Mouse (Mus musculus) heart, adult 2 months (tissue): ENCODE measurements around the gene Clstn2. TPM values are rescaled to one million over a fixed set of nuclear protein-coding genes. Genes with fewer than 3 reads are reported as not detected.

Experiments
- DNase-seq, 2 experiments: peaks; one replicate each; pipeline ENCODE4 v3.0.0; 2021
- H3K27ac ChIP-seq: fragments of 200-600 bp; 2 replicates; pipeline ENCODE4 v1.8.1; 2022
- H3K27me3 ChIP-seq: fragments of 200-500 bp; 2 replicates; pipeline ENCODE4 v1.6.1; 2012; ENCODE audit warnings: mild to moderate bottlenecking, low read length, inconsistent platforms, mixed read lengths; ENCODE audit not compliant: control insufficient read depth, insufficient read depth
- H3K36me3 ChIP-seq: fragments of 200-500 bp; 2 replicates; pipeline ENCODE4 v1.6.1; 2012; ENCODE audit warnings: low read length, inconsistent platforms; ENCODE audit not compliant: control insufficient read depth, insufficient read depth
- H3K4me1 ChIP-seq: fragments of 200-500 bp; 2 replicates; pipeline ENCODE4 v1.6.1; 2011; ENCODE audit warnings: low read length; ENCODE audit not compliant: control insufficient read depth, insufficient read depth
- H3K4me3 ChIP-seq: fragments of 200-600 bp; 2 replicates; pipeline ENCODE4 v1.8.1; 2022
- H3K79me2 ChIP-seq: fragments of 200-500 bp; replicated peaks from 2 replicates; pipeline ENCODE4 v1.6.1; 2012; ENCODE audit warnings: mild to moderate bottlenecking, inconsistent platforms, low read length, moderate library complexity, mixed read lengths; ENCODE audit not compliant: control insufficient read depth, insufficient read depth
- H3K9ac ChIP-seq: fragments of 200-500 bp; 2 replicates; pipeline ENCODE4 v1.6.1; 2012; ENCODE audit warnings: low read depth, mild to moderate bottlenecking, control low read depth, inconsistent platforms, low read length, mixed read lengths
- CTCF ChIP-seq: fragments of 200-600 bp; IDR thresholded peaks from 2 replicates; pipeline ENCODE4 v1.8.1; 2022; ENCODE audit warnings: antibody characterized with exemption, mild to moderate bottlenecking, moderate library complexity
- EP300 ChIP-seq: fragments of 200-500 bp; IDR thresholded peaks from 2 replicates; pipeline ENCODE4 v1.6.1; 2011; ENCODE audit warnings: low read depth, low read length, control low read depth; ENCODE audit not compliant: insufficient read depth
- POLR2A ChIP-seq: fragments of 200-500 bp; IDR thresholded peaks from 2 replicates; pipeline ENCODE4 v1.6.1; 2011; ENCODE audit warnings: mild to moderate bottlenecking, low read depth, low read length, control low read depth; ENCODE audit not compliant: insufficient read depth
- WGBS: fragments of 180-500 bp; shearing (Covaris S2); methylation state at CpG from one replicate; pipeline ENCODE4 v1.1.7; 2018; 5-methylcytosine and 5-hydroxymethylcytosine counted together
- intact Hi-C: fragments of 180-260 bp; cut with DNase I; formaldehyde crosslinking; loops from one replicate; pipeline ENCODE4 v1.15.1; 2025
- polyA plus RNA-seq: library from polyadenylated mRNA; depleted of rRNA; stranded (reverse); fragments of >200 nt; gene quantifications from 2 replicates; pipeline ENCODE4 v1.2.3, GENCODE M21; 2012
- total RNA-seq, 2 experiments: library from RNA; stranded (reverse); gene quantifications; 2 replicates each; pipeline ENCODE4 v1.2.3; 2021

Clstn2 gene
- total and polyA plus RNA-seq, 3 experiments, result 0.29 to 0.39 (median 0.37) TPM

DNA sequence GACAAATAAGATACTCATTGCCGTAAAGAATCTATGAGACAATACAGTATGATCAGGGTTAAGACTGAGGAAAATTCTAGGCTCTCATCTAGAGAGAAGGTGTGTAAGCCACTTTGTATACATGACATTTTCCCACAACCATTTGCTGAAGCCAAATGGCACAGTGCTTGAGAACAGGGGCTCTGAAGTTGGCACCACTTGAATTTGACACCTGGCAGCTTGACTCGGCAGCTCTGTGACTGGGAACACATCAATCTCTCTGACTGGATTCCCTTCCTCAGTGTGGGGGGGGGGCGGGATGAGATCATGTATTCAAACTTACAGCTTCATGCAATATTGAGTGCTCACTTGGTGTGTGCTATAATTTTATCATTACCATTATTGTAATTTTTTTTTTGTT is 499.7 kb downstream of the Clstn2 start:
- 87% methylated on average over 3 of the region's 3 CpGs for WGBS
- H3K4me3 ChIP-seq, result no peak overlapping the region
- no peak overlapping the region for H3K9ac ChIP-seq
- H3K4me1 ChIP-seq, result no peaks in the 10 kb centered on the region
- no peak overlapping the region for H3K27ac ChIP-seq
- no peak for TF ChIP-seq CTCF
- intact Hi-C loops, result no loop called here
- H3K36me3 ChIP-seq, result no peaks in the 10 kb centered on the region
- H3K27me3 ChIP-seq, result no peaks in the 10 kb centered on the region
- DNase-seq, result no peak
- no peaks in the 10 kb centered on the region for H3K79me2 ChIP-seq

GRCm38 (mm10) chr9:97532536-97532935 is 500.4 kb downstream of the Clstn2 start:
- Histone ChIP-seq H3K4me1 (no peaks in the 10 kb centered on the region; the same call in 1 of the 2 replicates), H3K36me3 (no peaks in the 10 kb centered on the region), H3K79me2 (no peaks in the 10 kb centered on the region), H3K9ac (no peak overlapping the region), H3K4me3 (no peak overlapping the region), H3K27me3 (no peaks in the 10 kb centered on the region), H3K27ac (no peak overlapping the region)
- no peak for DNase-seq
- TF ChIP-seq POLR2A (no peak), EP300 (no peak), CTCF (no peak)
- intact Hi-C loops, result no loop called here
- WGBS, result 88% methylated on average over 13 of the region's 13 CpGs

GRCm38 (mm10) chr9:97527926-97528325 is 505.1 kb downstream of the Clstn2 start:
- TF ChIP-seq CTCF, result no peak
- TF ChIP-seq POLR2A, result no peak
- TF ChIP-seq EP300, result no peak
- H3K79me2 ChIP-seq, result no peaks in the 10 kb centered on the region
- no peak overlapping the region for H3K27ac ChIP-seq
- no peaks in the 10 kb centered on the region for H3K27me3 ChIP-seq
- H3K4me1 ChIP-seq, result no peaks in the 10 kb centered on the region; the same call in 1 of the 2 replicates
- intact Hi-C loops, result no loop called here
- H3K36me3 ChIP-seq, result no peaks in the 10 kb centered on the region
- no peak overlapping the region for H3K4me3 ChIP-seq
- 71% methylated on average over 1 of the region's 1 CpGs for WGBS
- no peak overlapping the region for H3K9ac ChIP-seq
- no peak for DNase-seq

DNA sequence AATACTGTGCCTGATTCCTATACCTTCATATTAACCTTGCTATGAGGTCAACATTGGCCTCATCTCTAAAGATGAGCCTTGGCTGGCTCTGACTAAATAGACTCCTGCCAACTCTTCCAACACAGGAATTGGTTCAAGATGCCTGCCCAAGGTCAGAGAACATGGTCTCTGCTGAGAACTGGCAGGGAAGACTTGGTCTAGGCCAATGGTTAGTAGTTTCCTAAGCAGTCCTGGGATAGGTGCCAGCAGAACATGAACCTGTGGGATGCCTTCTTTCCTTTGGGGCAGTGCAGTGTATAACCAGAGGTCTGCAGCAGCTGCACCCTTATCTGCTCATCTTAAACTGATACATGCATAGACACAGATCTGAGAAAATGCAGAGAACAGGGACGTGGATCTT is 505.7 kb downstream of the Clstn2 start:
- TF ChIP-seq CTCF, result no peak
- no peak for TF ChIP-seq POLR2A
- no peak for TF ChIP-seq EP300
- 87% methylated on average over 1 of the region's 1 CpGs for WGBS
- Histone ChIP-seq H3K79me2 (no peaks in the 10 kb centered on the region), H3K9ac (no peak overlapping the region), H3K27me3 (no peaks in the 10 kb centered on the region), H3K27ac (no peak overlapping the region), H3K36me3 (no peaks in the 10 kb centered on the region), H3K4me3 (no peak overlapping the region), H3K4me1 (no peaks in the 10 kb centered on the region; the same call in 1 of the 2 replicates)
- intact Hi-C loops, result no loop called here
- peak in 1 of 2 experiments; percentile 29 for DNase-seq

- intact Hi-C loops, result no loop called here
- Histone ChIP-seq H3K36me3 (no peaks in the 10 kb centered on the region), H3K4me3 (no peak overlapping the region), H3K9ac (no peak overlapping the region), H3K79me2 (no peaks in the 10 kb centered on the region), H3K27me3 (no peaks in the 10 kb centered on the region), H3K27ac (no peak overlapping the region), H3K4me1 (no peaks in the 10 kb centered on the region; the same call in 1 of the 2 replicates)
- DNase-seq, result no peak
- WGBS, result 55% methylated on average over 3 of the region's 3 CpGs
- TF ChIP-seq CTCF (no peak), EP300 (no peak), POLR2A (no peak)
These were observed 507.4 kb downstream of the Clstn2 start for GRCm38 (mm10) chr9:97525563-97525962.

GRCm38 (mm10) chr9:97524861-97525260 is 508.1 kb downstream of the Clstn2 start:
- 71% methylated on average over 3 of the region's 3 CpGs for WGBS
- intact Hi-C loops, result no loop called here

GRCm38 (mm10) chr9:97520771-97521170 is 512.2 kb downstream of the Clstn2 start:
- Histone ChIP-seq H3K4me1 (no peaks in the 10 kb centered on the region), H3K27ac (no peak overlapping the region), H3K36me3 (no peaks in the 10 kb centered on the region), H3K4me3 (no peak overlapping the region), H3K27me3 (no peaks in the 10 kb centered on the region), H3K79me2 (no peaks in the 10 kb centered on the region), H3K9ac (no peak overlapping the region)
- WGBS, result 85% methylated on average over 3 of the region's 3 CpGs
- DNase-seq, result no peak
- intact Hi-C loops, result no loop called here
- TF ChIP-seq POLR2A, result no peak
- TF ChIP-seq CTCF, result no peak
- no peak for TF ChIP-seq EP300

More at GRCm38 (mm10) chr9:97524861-97525260, 508.1 kb downstream of the Clstn2 start:
- no peak overlapping the region for H3K4me3 ChIP-seq
- no peaks in the 10 kb centered on the region; the same call in 1 of the 2 replicates for H3K4me1 ChIP-seq
- TF ChIP-seq EP300 (no peak), CTCF (no peak), POLR2A (no peak)
- H3K36me3 ChIP-seq, result no peaks in the 10 kb centered on the region
- H3K27me3 ChIP-seq, result no peaks in the 10 kb centered on the region
- no peak for DNase-seq
- H3K79me2 ChIP-seq, result no peaks in the 10 kb centered on the region
- H3K9ac ChIP-seq, result no peak overlapping the region
- H3K27ac ChIP-seq, result no peak overlapping the region
